In the genomic region with DNA sequence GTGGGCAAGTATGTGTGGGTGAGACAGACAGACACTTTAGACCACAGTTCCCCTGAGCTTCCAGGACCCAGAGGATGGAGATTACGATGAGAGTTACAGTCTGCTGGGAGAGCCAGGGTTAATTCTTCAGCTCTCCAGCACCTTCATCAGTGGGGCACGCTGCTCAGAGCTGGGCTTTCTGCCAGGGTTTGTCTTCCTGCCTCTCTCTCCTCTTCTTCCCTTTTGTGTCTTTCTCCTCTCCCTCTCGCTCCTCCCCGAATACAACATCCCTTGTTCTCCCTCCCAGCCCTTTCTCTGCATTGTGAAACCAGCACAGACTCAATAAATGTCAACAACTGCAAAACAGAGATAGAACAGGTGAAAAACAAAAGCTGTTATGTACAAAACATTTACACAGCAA, we compare ENCODE assay signal across 26 mouse cellular contexts. TPM values are rescaled to one million over a fixed set of nuclear protein-coding genes. Genes with fewer than 3 reads are reported as not detected.
DNase-seq lines count a peak whose midpoint lies in the region; ATAC-seq and TF ChIP-seq lines count a peak whose summit lies in the region.
"Had no signal": no experiment of that assay in that cellular context is flagged by ENCODE, and none has a peak within 500 bp of the region (broad histone marks: within the 10 kb centered on the region; RNA-seq: fewer than 3 reads in every experiment).

No protein-coding gene starts in this region.

- no peak overlapping the region for H3K4me3 ChIP-seq in forebrain, embryonic 15.5 days
- no peak overlapping the region for H3K4me3 ChIP-seq in forebrain, embryonic 12.5 days (replicated peaks)
- H3K4me3 ChIP-seq in midbrain, postnatal 0 days (ENCODE audit: low read depth, low read length): no peak overlapping the region
- H3K4me3 ChIP-seq in midbrain, embryonic 10.5 days: no peak overlapping the region
- no peak overlapping the region for H3K4me3 ChIP-seq in neural tube, embryonic 14.5 days (ENCODE audit: low read depth, low read length)
- H3K4me3 ChIP-seq: heart, adult 2 months; heart, embryonic 13.5 days; hindbrain, embryonic 13.5 days; limb, embryonic 10.5 days; liver, embryonic 15.5 days had no signal

- H3K4me2 ChIP-seq in forebrain, embryonic 15.5 days (replicated peaks): no peak overlapping the region
- H3K4me2 ChIP-seq in forebrain, embryonic 12.5 days: no peak overlapping the region
- H3K4me2 ChIP-seq in midbrain, postnatal 0 days (ENCODE audit: low read depth, low read length, poor library complexity, severe bottlenecking): no peak overlapping the region
- H3K4me2 ChIP-seq in neural tube, embryonic 14.5 days (ENCODE audit: low read depth, low read length): no peak overlapping the region
- H3K4me2 ChIP-seq: heart, embryonic 13.5 days; hindbrain, embryonic 13.5 days; liver, embryonic 15.5 days had no signal

- no peaks in the 10 kb centered on the region for H3K9me3 ChIP-seq in forebrain, embryonic 15.5 days
- no peaks in the 10 kb centered on the region for H3K9me3 ChIP-seq in forebrain, embryonic 12.5 days
- no peaks in the 10 kb centered on the region for H3K9me3 ChIP-seq in midbrain, postnatal 0 days (ENCODE audit: low read length)
- peaks cover 4% of the 10 kb centered on the region; the same call in 1 of the 2 replicates for H3K9me3 ChIP-seq in midbrain, embryonic 10.5 days (replicated peaks)
- no peaks in the 10 kb centered on the region for H3K9me3 ChIP-seq in neural tube, embryonic 14.5 days (ENCODE audit: control insufficient read depth, low read length)
- H3K9me3 ChIP-seq: hindbrain, embryonic 13.5 days; limb, embryonic 10.5 days; liver, embryonic 15.5 days had no signal

- 12% methylated on average over 4 of the region's 4 CpGs for WGBS in forebrain, embryonic 15.5 days
- WGBS in forebrain, embryonic 12.5 days: 45% methylated on average over 4 of the region's 4 CpGs
- 44% methylated on average over 4 of the region's 4 CpGs for WGBS in midbrain, postnatal 0 days
- WGBS in midbrain, embryonic 10.5 days: 73% methylated on average over 4 of the region's 4 CpGs
- 44% methylated on average over 4 of the region's 4 CpGs for WGBS in neural tube, embryonic 14.5 days

- 0 out of 2 replicates have a peak, but pooled peaks have one; percentile 0 for TF ChIP-seq CTCF in midbrain, postnatal 0 days (IDR thresholded peaks at IDR 0.05)
- no peak for TF ChIP-seq CTCF in brain, embryonic 14.5 days (IDR thresholded peaks at IDR 0.05; ENCODE audit: borderline replicate concordance, extremely low read depth, insufficient read depth, insufficient read length)

- ATAC-seq in forebrain, embryonic 15.5 days (replicated peaks): peak; percentile 59
- ATAC-seq in forebrain, embryonic 12.5 days (ENCODE audit: low FRiP score): no peak
- no peak for ATAC-seq in midbrain, postnatal 0 days (ENCODE audit: low FRiP score)
- peak; percentile 24; the same call in 1 of the 2 replicates for ATAC-seq in neural tube, embryonic 14.5 days (ENCODE audit: low read depth)

- H3K27ac ChIP-seq in forebrain, embryonic 15.5 days (replicated peaks): 0 out of 2 replicates have a peak overlapping the region, but pooled peaks have one; percentile 27
- no peak overlapping the region for H3K27ac ChIP-seq in forebrain, embryonic 12.5 days
- H3K27ac ChIP-seq in midbrain, postnatal 0 days (ENCODE audit: low read depth, low read length): no peak overlapping the region
- no peak overlapping the region for H3K27ac ChIP-seq in midbrain, embryonic 10.5 days (replicated peaks)
- no peak overlapping the region for H3K27ac ChIP-seq in neural tube, embryonic 14.5 days (ENCODE audit: low read depth, low read length)
- H3K27ac ChIP-seq: heart, adult 2 months; heart, embryonic 13.5 days; hindbrain, embryonic 13.5 days; limb, embryonic 10.5 days; liver, embryonic 15.5 days; macrophage had no signal

- H3K36me3 ChIP-seq in forebrain, embryonic 15.5 days: no peaks in the 10 kb centered on the region
- no peaks in the 10 kb centered on the region for H3K36me3 ChIP-seq in forebrain, embryonic 12.5 days (replicated peaks)
- H3K36me3 ChIP-seq in midbrain, postnatal 0 days (ENCODE audit: insufficient read depth, low read length): no peaks in the 10 kb centered on the region
- no peaks in the 10 kb centered on the region for H3K36me3 ChIP-seq in midbrain, embryonic 10.5 days
- no peaks in the 10 kb centered on the region for H3K36me3 ChIP-seq in neural tube, embryonic 14.5 days (ENCODE audit: control insufficient read depth, insufficient read depth, low read length)
- H3K36me3 ChIP-seq: G1E; heart, embryonic 13.5 days; hindbrain, embryonic 13.5 days; limb, embryonic 10.5 days; liver, embryonic 15.5 days had no signal

- H3K4me1 ChIP-seq in forebrain, embryonic 15.5 days: peaks cover 9% of the 10 kb centered on the region
- H3K4me1 ChIP-seq in forebrain, embryonic 12.5 days: no peaks in the 10 kb centered on the region
- no peaks in the 10 kb centered on the region for H3K4me1 ChIP-seq in midbrain, postnatal 0 days (ENCODE audit: insufficient read depth, low read length)
- no peaks in the 10 kb centered on the region for H3K4me1 ChIP-seq in midbrain, embryonic 10.5 days
- no peaks in the 10 kb centered on the region for H3K4me1 ChIP-seq in neural tube, embryonic 14.5 days (ENCODE audit: control insufficient read depth, insufficient read depth, low read length)
- H3K4me1 ChIP-seq: limb, embryonic 10.5 days; liver, embryonic 15.5 days had no signal

- no peaks in the 10 kb centered on the region for H3K27me3 ChIP-seq in forebrain, embryonic 15.5 days
- H3K27me3 ChIP-seq in forebrain, embryonic 12.5 days: no peaks in the 10 kb centered on the region
- no peaks in the 10 kb centered on the region for H3K27me3 ChIP-seq in midbrain, postnatal 0 days (ENCODE audit: insufficient read depth, low read length)
- no peaks in the 10 kb centered on the region for H3K27me3 ChIP-seq in midbrain, embryonic 10.5 days (ENCODE audit: low read depth, poor library complexity, severe bottlenecking)
- no peaks in the 10 kb centered on the region for H3K27me3 ChIP-seq in neural tube, embryonic 14.5 days (ENCODE audit: control insufficient read depth, insufficient read depth, low read length)
- H3K27me3 ChIP-seq: heart, embryonic 13.5 days; hindbrain, embryonic 13.5 days; liver, embryonic 15.5 days had no signal

- DNase-seq in midbrain, postnatal 0 days (ENCODE audit: low spot score): peak; percentile 30
- DNase-seq in midbrain, embryonic 10.5 days (ENCODE audit: low spot score): no peak
- DNase-seq in brain, embryonic 14.5 days (ENCODE audit: low read depth): peak; percentile 86
- no peak for DNase-seq in thymus, adult 18-20 months
- DNase-seq: adrenal gland, adult 2 months; B cell, adult 2 months; cerebellum, adult 8-10 months; gastrocnemius, postnatal 36 days; heart, adult 2 months; heart, postnatal 14 days; kidney, adult 8-10 months; kidney, postnatal 10 days; liver; right cerebral cortex, postnatal 4 days; thymus, postnatal 25 days had no signal

- H3K9ac ChIP-seq in forebrain, embryonic 15.5 days (replicated peaks): no peak overlapping the region
- H3K9ac ChIP-seq in forebrain, embryonic 12.5 days: no peak overlapping the region
- H3K9ac ChIP-seq in midbrain, postnatal 0 days (replicated peaks; ENCODE audit: low read length, poor library complexity, severe bottlenecking): no peak overlapping the region
- H3K9ac ChIP-seq in neural tube, embryonic 14.5 days (replicated peaks; ENCODE audit: low read depth, low read length): no peak overlapping the region
- H3K9ac ChIP-seq: heart, embryonic 13.5 days; hindbrain, embryonic 13.5 days; liver, embryonic 15.5 days had no signal

- no peak for TF ChIP-seq POLR2A in brain, embryonic 14.5 days (IDR thresholded peaks at IDR 0.05; ENCODE audit: borderline replicate concordance, extremely low read depth, insufficient read depth, insufficient read length, poor library complexity, severe bottlenecking)

RNA-seq across cellular contexts. Expression of a gene that starts 18.1 kb away (rescaled TPM):
- polyA plus RNA-seq in forebrain, embryonic 15.5 days (2015; fragmentation: Nextera tagmentation; extraction: Ambion mirVana): 1.1 and 1.2 TPM in 2 replicates
- polyA plus RNA-seq in forebrain, embryonic 12.5 days (2016; fragmentation: Nextera tagmentation; extraction: Ambion mirVana): 0.67 and 0.83 TPM in 2 replicates
- 8.3 TPM in 2 replicates for total RNA-seq in midbrain, postnatal 0 days (2014; rRNA removed)
- polyA plus RNA-seq in midbrain, postnatal 0 days (2015; fragmentation: Nextera tagmentation; extraction: Ambion mirVana): 3.0 and 3.1 TPM in 2 replicates
- polyA plus RNA-seq in midbrain, embryonic 10.5 days (2016; fragmentation: Nextera tagmentation; extraction: Ambion mirVana): 0.33 and 0.40 TPM in 2 replicates
- 1.3 and 3.5 TPM in 2 replicates for polyA plus RNA-seq in brain, embryonic 14.5 days (2012; rRNA removed)
- 6.8 and 7.2 TPM in 2 replicates for polyA plus RNA-seq in neural tube, embryonic 14.5 days (2014; fragmentation: Nextera tagmentation; extraction: Ambion mirVana)
- total RNA-seq: adrenal gland, adult 2 months; CH12.LX; gastrocnemius, postnatal 36 days; heart, adult 2 months; heart, postnatal 14 days; neutrophil, adult 5-6 weeks had no signal
- polyA plus RNA-seq: adrenal gland, adult 2 months; G1E; liver, embryonic 15.5 days; macrophage had no signal

Comparison
In these comparisons a context has a peak if more than half of its experiments do, and no peak if none do; other contexts are left out.
1. ATAC-seq: peak in forebrain, embryonic 15.5 days (single experiment) and neural tube, embryonic 14.5 days (single experiment); none in forebrain, embryonic 12.5 days (single experiment) and midbrain, postnatal 0 days (single experiment).
2. DNase-seq: peak in midbrain, postnatal 0 days (single experiment) and brain, embryonic 14.5 days (single experiment); none in midbrain, embryonic 10.5 days (single experiment) and thymus, adult 18-20 months (0 of 2).